Mouse (Mus musculus) testis, adult 2 months (tissue): Measurements from ENCODE around the gene Olfr1200. TPM values are rescaled to one million over a fixed set of nuclear protein-coding genes. Genes with fewer than 3 reads are reported as not detected.

Source experiments
- H3K27ac ChIP-seq: fragments of 200-500 bp; 2 replicates; pipeline ENCODE4 v1.5.1; 2012; ENCODE audit warnings: low read depth, low read length; ENCODE audit not compliant: control insufficient read depth, insufficient read depth
- H3K27me3 ChIP-seq: fragments of 200-500 bp; 2 replicates; pipeline ENCODE4 v1.6.1; 2012; ENCODE audit warnings: mild to moderate bottlenecking, low read length, moderate library complexity; ENCODE audit not compliant: control insufficient read depth, insufficient read depth
- H3K36me3 ChIP-seq: fragments of 200-500 bp; 2 replicates; pipeline ENCODE4 v1.6.1; 2012; ENCODE audit warnings: mild to moderate bottlenecking, low read length; ENCODE audit not compliant: control insufficient read depth, insufficient read depth
- H3K4me1 ChIP-seq: fragments of 200-500 bp; 2 replicates; pipeline ENCODE4 v1.6.1; 2012; ENCODE audit warnings: low read length; ENCODE audit not compliant: control insufficient read depth, insufficient read depth
- H3K4me3 ChIP-seq: fragments of 200-500 bp; 2 replicates; pipeline ENCODE4 v1.5.1; 2012; ENCODE audit warnings: low read depth, mild to moderate bottlenecking, low read length, moderate library complexity, mixed read lengths; ENCODE audit not compliant: control insufficient read depth
- CTCF ChIP-seq: fragments of 200-500 bp; IDR thresholded peaks from 2 replicates; pipeline ENCODE4 v1.5.1; 2012; ENCODE audit warnings: low read depth, mild to moderate bottlenecking, inconsistent platforms, low read length, moderate library complexity; ENCODE audit not compliant: control insufficient read depth, insufficient read depth, insufficient replicate concordance
- POLR2A ChIP-seq: fragments of 200-500 bp; IDR thresholded peaks from 2 replicates; pipeline ENCODE4 v1.6.1; 2012; ENCODE audit warnings: low read depth, mild to moderate bottlenecking, inconsistent platforms, low read length, moderate library complexity; ENCODE audit not compliant: control insufficient read depth
- polyA plus RNA-seq: library from polyadenylated mRNA; depleted of rRNA; stranded (reverse); fragments of >200 nt; gene quantifications from 2 replicates; pipeline ENCODE4 v1.2.3, GENCODE M21; 2012; rRNA removed

Gene Olfr1200
- not detected in 2 replicates for polyA plus RNA-seq

- Histone ChIP-seq H3K4me1 (no peaks in the 10 kb centered on the region), H3K27me3 (no peaks in the 10 kb centered on the region), H3K4me3 (no peak within 1 kb of the TSS), H3K36me3 (no peaks in the 10 kb centered on the region), H3K27ac (no peak within 1 kb of the TSS)
- TF ChIP-seq POLR2A, result no peak
- TF ChIP-seq CTCF, result no peak
Measured at GRCm38 (mm10) chr2:88770388-88770787, at the start of gene Olfr1200. Gene Olfr1200, minus strand, starts transcription at chr2:88770488.

- TF ChIP-seq POLR2A (no peak), CTCF (no peak)
- Histone ChIP-seq H3K27me3 (no peaks in the 10 kb centered on the region), H3K27ac (no peak within 1 kb of the TSS), H3K4me1 (no peaks in the 10 kb centered on the region), H3K36me3 (no peaks in the 10 kb centered on the region), H3K4me3 (no peak within 1 kb of the TSS)
Measured at GRCm38 (mm10) chr2:88814196-88814595, 43.9 kb upstream of the Olfr1200 start, which contains the start of gene Olfr1202. Gene Olfr1202, plus strand, starts transcription at chr2:88814496.

GRCm38 (mm10) chr2:88792736-88793135, 22.4 kb upstream of the Olfr1200 start, which contains the start of gene Olfr1201:
Gene Olfr1201, plus strand, starts transcription at chr2:88793036.
- Histone ChIP-seq H3K27ac (no peak within 1 kb of the TSS), H3K4me1 (no peaks in the 10 kb centered on the region), H3K36me3 (no peaks in the 10 kb centered on the region), H3K27me3 (no peaks in the 10 kb centered on the region), H3K4me3 (no peak within 1 kb of the TSS)
- TF ChIP-seq CTCF (no peak), POLR2A (no peak)

DNA sequence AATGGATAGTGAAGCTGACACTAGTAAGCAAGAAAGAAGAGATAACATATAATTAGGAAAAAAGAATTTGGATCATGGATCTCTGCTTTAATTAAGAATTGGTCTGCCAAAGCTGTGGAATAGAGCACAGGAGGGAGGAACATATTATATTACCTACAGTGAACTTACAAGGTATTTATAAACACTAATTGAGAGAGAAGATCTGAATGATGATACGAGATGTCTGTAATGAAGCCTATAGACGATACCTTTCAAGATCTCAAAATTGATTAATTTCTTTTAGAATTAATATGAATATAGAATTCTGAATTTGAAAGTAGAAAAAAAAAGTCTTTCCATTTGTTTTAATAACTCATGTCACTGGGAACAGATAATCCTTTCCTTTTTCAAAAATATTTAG, 9.9 kb downstream of the Olfr1200 start, which contains the start of gene Olfr1199:
TSS of gene Olfr1199 (minus strand) at position 101 of the 400 bp plus-strand sequence.
- Histone ChIP-seq H3K27me3 (no peaks in the 10 kb centered on the region), H3K36me3 (no peaks in the 10 kb centered on the region), H3K4me1 (no peaks in the 10 kb centered on the region), H3K27ac (no peak within 1 kb of the TSS), H3K4me3 (no peak within 1 kb of the TSS)
- no peak for TF ChIP-seq CTCF
- TF ChIP-seq POLR2A, result no peak

DNA sequence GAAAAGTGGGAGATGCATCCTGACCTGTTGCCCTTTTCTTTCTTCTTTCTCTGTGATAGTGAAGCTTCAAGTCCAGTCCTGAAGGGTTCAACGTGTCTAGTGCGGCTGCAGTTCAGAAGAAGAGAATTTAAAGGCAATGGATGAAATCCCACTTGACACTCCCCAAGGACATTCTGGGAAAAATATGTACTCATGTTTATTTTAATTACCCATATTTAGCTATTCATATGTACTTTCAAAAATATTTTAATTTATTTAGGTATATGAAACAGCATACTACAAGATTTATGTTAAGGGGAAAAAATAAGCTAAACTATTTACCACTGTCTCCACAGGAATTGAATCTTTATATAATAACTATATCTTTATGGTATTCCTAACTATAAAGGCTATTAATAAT, 19.0 kb downstream of the Olfr1200 start, which contains the start of gene Olfr1198:
TSS of gene Olfr1198 (minus strand) at position 101 of the 400 bp plus-strand sequence.
- TF ChIP-seq CTCF (no peak), POLR2A (no peak)
- no peaks in the 10 kb centered on the region for H3K36me3 ChIP-seq
- H3K27me3 ChIP-seq, result no peaks in the 10 kb centered on the region
- H3K27ac ChIP-seq, result no peak within 1 kb of the TSS
- H3K4me3 ChIP-seq, result no peak within 1 kb of the TSS
- no peaks in the 10 kb centered on the region for H3K4me1 ChIP-seq

DNA sequence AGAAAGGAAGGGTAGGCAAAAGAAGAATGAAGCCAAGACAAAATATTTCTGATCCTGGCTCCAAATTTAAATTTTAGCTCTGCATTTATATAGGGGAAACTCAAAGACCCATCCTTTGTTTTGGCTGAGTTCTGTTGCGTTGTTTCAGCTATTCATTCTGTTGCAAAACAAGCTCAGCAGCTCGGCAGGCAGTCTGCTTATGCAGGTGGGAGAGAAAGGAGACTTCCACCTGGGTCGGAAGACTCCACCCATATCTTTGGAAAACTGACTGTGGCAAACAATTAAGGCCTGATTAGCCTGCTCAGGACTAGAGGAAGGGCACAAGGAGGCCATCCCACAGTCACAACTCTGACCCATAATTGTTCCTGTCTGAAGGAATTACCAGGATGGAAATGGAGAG, 26.9 kb downstream of the Olfr1200 start:
- H3K36me3 ChIP-seq, result no peaks in the 10 kb centered on the region
- no peak overlapping the region for H3K27ac ChIP-seq
- no peak overlapping the region for H3K4me3 ChIP-seq
- TF ChIP-seq CTCF, result no peak
- no peak for TF ChIP-seq POLR2A
- H3K27me3 ChIP-seq, result no peaks in the 10 kb centered on the region
- no peaks in the 10 kb centered on the region for H3K4me1 ChIP-seq

GRCm38 (mm10) chr2:88732266-88732665, 38.0 kb downstream of the Olfr1200 start, which contains the start of gene Olfr1197:
Gene Olfr1197, minus strand, starts transcription at chr2:88732366.
- TF ChIP-seq CTCF (no peak), POLR2A (no peak)
- Histone ChIP-seq H3K27ac (no peak within 1 kb of the TSS), H3K4me1 (no peaks in the 10 kb centered on the region), H3K36me3 (no peaks in the 10 kb centered on the region), H3K27me3 (no peaks in the 10 kb centered on the region), H3K4me3 (no peak within 1 kb of the TSS)

Other genes with a start within 250 kb of the Olfr1200 start
- gene Olfr1188, start 213.6 kb downstream of the Olfr1200 start, polyA plus RNA-seq, result not detected in 2 replicates
- not detected in 2 replicates for gene Olfr1189, start 184.0 kb downstream of the Olfr1200 start, polyA plus RNA-seq
- not detected in 2 replicates for gene Olfr1191-ps1, start 129.9 kb downstream of the Olfr1200 start, polyA plus RNA-seq
- gene Olfr1192-ps1, start 122.0 kb downstream of the Olfr1200 start, polyA plus RNA-seq, result 0.06 TPM in 1 of 2 replicates, not detected in the other
- gene Olfr1193, start 94.9 kb downstream of the Olfr1200 start, polyA plus RNA-seq, result not detected in 2 replicates
- not detected in 2 replicates for gene Olfr1195, start 81.3 kb downstream of the Olfr1200 start, polyA plus RNA-seq
- gene Olfr1196, start 65.9 kb downstream of the Olfr1200 start, polyA plus RNA-seq, result not detected in 2 replicates
- gene Olfr1197, start 38.1 kb downstream of the Olfr1200 start, polyA plus RNA-seq, result not detected in 2 replicates
- gene Olfr1198, start 19.1 kb downstream of the Olfr1200 start, polyA plus RNA-seq, result not detected in 2 replicates
- gene Olfr1199, start 10.0 kb downstream of the Olfr1200 start, polyA plus RNA-seq, result not detected in 2 replicates
- not detected in 2 replicates for gene Olfr1201, start 22.5 kb upstream of the Olfr1200 start, polyA plus RNA-seq
- gene Olfr1202, start 44.0 kb upstream of the Olfr1200 start, polyA plus RNA-seq, result not detected in 2 replicates
- gene Olfr1205, start 59.2 kb upstream of the Olfr1200 start, polyA plus RNA-seq, result not detected in 2 replicates
- gene Olfr1204, start 78.8 kb upstream of the Olfr1200 start, polyA plus RNA-seq, result not detected in 2 replicates
- not detected in 2 replicates for gene Olfr1206, start 92.7 kb upstream of the Olfr1200 start, polyA plus RNA-seq
- not detected in 2 replicates for gene Olfr1208, start 131.8 kb upstream of the Olfr1200 start, polyA plus RNA-seq
- gene Olfr1209, start 144.7 kb upstream of the Olfr1200 start, polyA plus RNA-seq, result not detected in 2 replicates
- not detected in 2 replicates for gene Olfr1211, start 167.6 kb upstream of the Olfr1200 start, polyA plus RNA-seq
- not detected in 2 replicates for gene Olfr1212, start 183.5 kb upstream of the Olfr1200 start, polyA plus RNA-seq
- gene Gm13762, start 209.8 kb upstream of the Olfr1200 start, polyA plus RNA-seq, result not detected in 2 replicates
- not detected in 2 replicates for gene Olfr1214, start 222.2 kb upstream of the Olfr1200 start, polyA plus RNA-seq
- gene Olfr1215, start 236.5 kb upstream of the Olfr1200 start, polyA plus RNA-seq, result not detected in 2 replicates
- not detected in 2 replicates for gene Olfr1216, start 247.9 kb upstream of the Olfr1200 start, polyA plus RNA-seq